Mouse (Mus musculus): ENCODE results near the gene Rer1. TPM values are rescaled to one million over a fixed set of nuclear protein-coding genes. Genes with fewer than 3 reads are reported as not detected.
"Not testable (repeated sequence)": the region's sequence is repeated elsewhere in the genome, so short reads cannot be mapped to it uniquely, and the experiment has no call there.

Gene Rer1
- polyA plus RNA-seq, 1 experiment = 125 TPM

- peaks cover 45% of the 10 kb centered on the region for H3K79me3 ChIP-seq (ENCODE audit: low read depth)
- no peaks in the 10 kb centered on the region for H3K27me3 ChIP-seq (ENCODE audit: control insufficient read depth, insufficient read depth, insufficient read length)
- peak overlapping the region; percentile 76 for H3K4me3 ChIP-seq (ENCODE audit: insufficient read depth, poor library complexity, severe bottlenecking)
- peaks cover 56% of the 10 kb centered on the region for H3K79me2 ChIP-seq (ENCODE audit: control insufficient read depth, insufficient read depth)
- TF ChIP-seq MYOD1 (IDR thresholded peaks at IDR 0.05; ENCODE audit: control insufficient read depth, insufficient read length, low read depth) (no peak), USF1 (IDR thresholded peaks at IDR 0.05; ENCODE audit: low read depth) (no peak), FOSL1 (IDR thresholded peaks at IDR 0.05; ENCODE audit: insufficient read depth, low read length, poor library complexity, severe bottlenecking) (no peak), CEBPB (IDR thresholded peaks at IDR 0.05; ENCODE audit: low read depth) (no peak), MAX (IDR thresholded peaks at IDR 0.05) (no peak), MYOG (IDR thresholded peaks at IDR 0.05; ENCODE audit: control insufficient read depth, extremely low read depth, insufficient read length) (no peak), CTCF (IDR thresholded peaks at IDR 0.05; ENCODE audit: control insufficient read depth, insufficient read depth, insufficient read length) (no peak)
- H3ac ChIP-seq (ENCODE audit: control insufficient read depth, insufficient read length, low read depth) = peak overlapping the region; percentile 95
- H3K36me3 ChIP-seq (ENCODE audit: control insufficient read depth, insufficient read depth) = peaks cover 31% of the 10 kb centered on the region
Observed at GRCm38 (mm10) chr4:155085206-155086107, 725 bp downstream of the Rer1 start.

DNA sequence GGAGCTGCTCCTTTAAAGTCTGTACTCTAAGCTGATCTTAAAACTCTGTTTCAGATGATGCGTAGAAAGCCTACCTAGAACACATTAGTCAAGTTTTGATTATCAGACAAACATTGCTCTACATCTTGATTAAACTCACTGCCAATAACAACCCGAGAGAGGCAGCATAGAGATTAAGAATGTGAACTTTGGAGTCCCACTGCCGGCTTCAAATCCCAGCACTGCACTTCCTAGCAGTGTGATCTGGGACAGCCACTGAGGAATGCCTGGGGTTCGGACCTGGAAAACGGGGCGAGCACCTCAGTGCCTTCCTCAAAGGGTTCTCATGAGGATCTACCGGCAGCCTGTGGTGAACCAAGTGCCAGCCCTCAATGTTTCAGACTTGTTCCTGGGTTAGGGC, 1.8 kb downstream of the Rer1 start:
- Histone ChIP-seq H3ac (ENCODE audit: control insufficient read depth, insufficient read length, low read depth) (no peak overlapping the region), H3K27me3 (ENCODE audit: control insufficient read depth, insufficient read depth, insufficient read length) (no peaks in the 10 kb centered on the region), H3K79me3 (ENCODE audit: low read depth) (peaks cover 52% of the 10 kb centered on the region), H3K4me3 (ENCODE audit: insufficient read depth, poor library complexity, severe bottlenecking) (no peak overlapping the region), H3K79me2 (ENCODE audit: control insufficient read depth, insufficient read depth) (peaks cover 67% of the 10 kb centered on the region), H3K36me3 (ENCODE audit: control insufficient read depth, insufficient read depth) (peaks cover 42% of the 10 kb centered on the region)
- no peak for TF ChIP-seq MYOD1 (IDR thresholded peaks at IDR 0.05; ENCODE audit: control insufficient read depth, insufficient read length, low read depth)
- no peak for TF ChIP-seq MAX (IDR thresholded peaks at IDR 0.05)
- TF ChIP-seq USF1 (IDR thresholded peaks at IDR 0.05; ENCODE audit: low read depth) = no peak
- no peak for TF ChIP-seq CTCF (IDR thresholded peaks at IDR 0.05; ENCODE audit: control insufficient read depth, insufficient read depth, insufficient read length)
- TF ChIP-seq MYOG (IDR thresholded peaks at IDR 0.05; ENCODE audit: control insufficient read depth, extremely low read depth, insufficient read length) = no peak
- TF ChIP-seq FOSL1 (IDR thresholded peaks at IDR 0.05; ENCODE audit: insufficient read depth, low read length, poor library complexity, severe bottlenecking) = no peak
- TF ChIP-seq CEBPB (IDR thresholded peaks at IDR 0.05; ENCODE audit: low read depth) = no peak

GRCm38 (mm10) chr4:155083553-155083952, 2.6 kb downstream of the Rer1 start:
- peaks cover 75% of the 10 kb centered on the region for H3K79me2 ChIP-seq (ENCODE audit: control insufficient read depth, insufficient read depth)
- peaks cover 47% of the 10 kb centered on the region for H3K36me3 ChIP-seq (ENCODE audit: control insufficient read depth, insufficient read depth)
- TF ChIP-seq CTCF (IDR thresholded peaks at IDR 0.05; ENCODE audit: control insufficient read depth, insufficient read depth, insufficient read length) (no peak), CEBPB (IDR thresholded peaks at IDR 0.05; ENCODE audit: low read depth) (no peak), FOSL1 (IDR thresholded peaks at IDR 0.05; ENCODE audit: insufficient read depth, low read length, poor library complexity, severe bottlenecking) (no peak), MAX (IDR thresholded peaks at IDR 0.05) (no peak), USF1 (IDR thresholded peaks at IDR 0.05; ENCODE audit: low read depth) (no peak), MYOD1 (IDR thresholded peaks at IDR 0.05; ENCODE audit: control insufficient read depth, insufficient read length, low read depth) (no peak), MYOG (IDR thresholded peaks at IDR 0.05; ENCODE audit: control insufficient read depth, extremely low read depth, insufficient read length) (no peak)
- no peak overlapping the region for H3K4me3 ChIP-seq (ENCODE audit: insufficient read depth, poor library complexity, severe bottlenecking)
- no peak overlapping the region for H3ac ChIP-seq (ENCODE audit: control insufficient read depth, insufficient read length, low read depth)
- H3K27me3 ChIP-seq (ENCODE audit: control insufficient read depth, insufficient read depth, insufficient read length) = no peaks in the 10 kb centered on the region
- H3K79me3 ChIP-seq (ENCODE audit: low read depth) = peaks cover 55% of the 10 kb centered on the region

- H3K36me3 ChIP-seq (ENCODE audit: control insufficient read depth, insufficient read depth) = peaks cover 84% of the 10 kb centered on the region
- peaks cover 71% of the 10 kb centered on the region for H3K79me2 ChIP-seq (ENCODE audit: control insufficient read depth, insufficient read depth)
- no peak overlapping the region for H3ac ChIP-seq (ENCODE audit: control insufficient read depth, insufficient read length, low read depth)
- no peak overlapping the region for H3K4me3 ChIP-seq (ENCODE audit: insufficient read depth, poor library complexity, severe bottlenecking)
- no peaks in the 10 kb centered on the region for H3K27me3 ChIP-seq (ENCODE audit: control insufficient read depth, insufficient read depth, insufficient read length)
- H3K79me3 ChIP-seq (ENCODE audit: low read depth) = peaks cover 48% of the 10 kb centered on the region
- no peak for TF ChIP-seq CTCF (IDR thresholded peaks at IDR 0.05; ENCODE audit: control insufficient read depth, insufficient read depth, insufficient read length)
- no peak for TF ChIP-seq CEBPB (IDR thresholded peaks at IDR 0.05; ENCODE audit: low read depth)
- TF ChIP-seq FOSL1 (IDR thresholded peaks at IDR 0.05; ENCODE audit: insufficient read depth, low read length, poor library complexity, severe bottlenecking) = no peak
- no peak for TF ChIP-seq MYOD1 (IDR thresholded peaks at IDR 0.05; ENCODE audit: control insufficient read depth, insufficient read length, low read depth)
- TF ChIP-seq MAX (IDR thresholded peaks at IDR 0.05) = no peak
- TF ChIP-seq USF1 (IDR thresholded peaks at IDR 0.05; ENCODE audit: low read depth) = no peak
- TF ChIP-seq MYOG (IDR thresholded peaks at IDR 0.05; ENCODE audit: control insufficient read depth, extremely low read depth, insufficient read length) = no peak
Observed at GRCm38 (mm10) chr4:155079666-155080065, 6.5 kb downstream of the Rer1 start.

GRCm38 (mm10) chr4:155078808-155079207, 7.4 kb downstream of the Rer1 start:
- Histone ChIP-seq H3K79me2 (ENCODE audit: control insufficient read depth, insufficient read depth) (peaks cover 62% of the 10 kb centered on the region), H3K36me3 (ENCODE audit: control insufficient read depth, insufficient read depth) (peaks cover 92% of the 10 kb centered on the region), H3K79me3 (ENCODE audit: low read depth) (peaks cover 40% of the 10 kb centered on the region)
- H3K27me3 ChIP-seq (ENCODE audit: control insufficient read depth, insufficient read depth, insufficient read length); H3ac ChIP-seq (ENCODE audit: control insufficient read depth, insufficient read length, low read depth); H3K4me3 ChIP-seq (ENCODE audit: insufficient read depth, poor library complexity, severe bottlenecking): not testable (repeated sequence)
